Mouse (Mus musculus) ES-Bruce4 (cell line): ENCODE results near the gene Pde4d. TPM values are rescaled to one million over a fixed set of nuclear protein-coding genes. Genes with fewer than 3 reads are reported as not detected.
A peak's percentile ranks its signal among the peaks of the same experiment; 100 is the strongest.

Source experiments
- H3K27ac ChIP-seq: 2 replicates; pipeline ENCODE4 v1.5.1; 2012; ENCODE audit warnings: low read length, inconsistent platforms; ENCODE audit not compliant: insufficient read depth
- H3K27me3 ChIP-seq: 2 replicates; pipeline ENCODE4 v1.6.1; 2012; ENCODE audit warnings: mild to moderate bottlenecking, low read length, inconsistent platforms; ENCODE audit not compliant: control insufficient read depth, poor library complexity, insufficient read depth, severe bottlenecking
- H3K36me3 ChIP-seq: 2 replicates; pipeline ENCODE4 v1.6.1; 2012; ENCODE audit warnings: inconsistent platforms, mild to moderate bottlenecking, low read length, moderate library complexity; ENCODE audit not compliant: control insufficient read depth, poor library complexity, insufficient read depth, severe bottlenecking
- H3K4me1 ChIP-seq: one replicate; pipeline ENCODE4 v1.8.1; 2011; ENCODE audit warnings: low read length; ENCODE audit not compliant: control insufficient read depth, insufficient read depth
- H3K4me3 ChIP-seq: 2 replicates; pipeline ENCODE4 v1.5.1; 2011; ENCODE audit warnings: low read depth, mild to moderate bottlenecking, low read length
- H3K9ac ChIP-seq: 2 replicates; pipeline ENCODE4 v1.6.1; 2012; ENCODE audit warnings: low read depth, mild to moderate bottlenecking, inconsistent platforms; ENCODE audit not compliant: poor library complexity, severe bottlenecking
- H3K9me3 ChIP-seq: replicated peaks from 2 replicates; pipeline ENCODE4 v1.6.1; 2012; ENCODE audit warnings: mild to moderate bottlenecking, low read length, inconsistent platforms; ENCODE audit not compliant: control insufficient read depth, poor library complexity, insufficient read depth, severe bottlenecking
- CTCF ChIP-seq: IDR thresholded peaks from one replicate; pipeline ENCODE4 v1.8.1; 2011; ENCODE audit warnings: low read depth, low read length
- EP300 ChIP-seq: IDR thresholded peaks from 2 replicates; pipeline ENCODE4 v1.6.1; 2011; ENCODE audit warnings: low read depth, low read length; ENCODE audit not compliant: insufficient read depth
- POLR2A ChIP-seq: IDR thresholded peaks from one replicate; pipeline ENCODE4 v1.8.1; 2011; ENCODE audit warnings: low read length; ENCODE audit not compliant: insufficient read depth
- polyA plus RNA-seq: library from polyadenylated mRNA; stranded (reverse); fragments of >200 nt; gene quantifications from 2 replicates; pipeline ENCODE4 v1.2.4, GENCODE M21; 2011; ENCODE audit warnings: low read depth; ENCODE audit not compliant: missing spikeins, insufficient read depth, insufficient read length

Gene Pde4d
- polyA plus RNA-seq, 1 experiment, result 5.0 TPM

GRCm38 (mm10) chr13:109096654-109097053 lies 646.9 kb downstream of the Pde4d start:
- H3K27ac ChIP-seq, result no peak overlapping the region
- TF ChIP-seq EP300, result no peak
- TF ChIP-seq CTCF, result no peak
- TF ChIP-seq POLR2A, result no peak
- no peaks in the 10 kb centered on the region for H3K9me3 ChIP-seq
- no peaks in the 10 kb centered on the region for H3K36me3 ChIP-seq
- no peaks in the 10 kb centered on the region for H3K4me1 ChIP-seq
- H3K4me3 ChIP-seq, result no peak overlapping the region
- H3K27me3 ChIP-seq, result no peaks in the 10 kb centered on the region; the same call in 1 of the 2 replicates
- H3K9ac ChIP-seq, result no peak overlapping the region

- TF ChIP-seq EP300 (no peak), POLR2A (no peak), CTCF (no peak)
- H3K9ac ChIP-seq, result no peak overlapping the region
- H3K9me3 ChIP-seq, result no peaks in the 10 kb centered on the region
- H3K27me3 ChIP-seq, result no peaks in the 10 kb centered on the region
- no peak overlapping the region for H3K27ac ChIP-seq
- H3K4me1 ChIP-seq, result no peaks in the 10 kb centered on the region
- no peaks in the 10 kb centered on the region for H3K36me3 ChIP-seq
- peak overlapping the region; percentile 26; the same call in 1 of the 2 replicates for H3K4me3 ChIP-seq
Measured at GRCm38 (mm10) chr13:109116004-109116341, 666.2 kb downstream of the Pde4d start.

- peak overlapping the region; percentile 48 for H3K4me3 ChIP-seq
- no peaks in the 10 kb centered on the region for H3K9me3 ChIP-seq
- no peak for TF ChIP-seq EP300
- TF ChIP-seq POLR2A, result no peak
- no peak for TF ChIP-seq CTCF
- H3K36me3 ChIP-seq, result no peaks in the 10 kb centered on the region
- no peaks in the 10 kb centered on the region for H3K27me3 ChIP-seq
- H3K27ac ChIP-seq, result no peak overlapping the region
- H3K9ac ChIP-seq, result peak overlapping the region; percentile 30; the same call in 1 of the 2 replicates
- no peaks in the 10 kb centered on the region for H3K4me1 ChIP-seq
Measured at GRCm38 (mm10) chr13:109116342-109117201, 666.8 kb downstream of the Pde4d start.

GRCm38 (mm10) chr13:109117210-109117791 lies 667.6 kb downstream of the Pde4d start:
- Histone ChIP-seq H3K27ac (no peak overlapping the region), H3K4me3 (no peak overlapping the region), H3K36me3 (no peaks in the 10 kb centered on the region), H3K27me3 (no peaks in the 10 kb centered on the region), H3K9me3 (no peaks in the 10 kb centered on the region), H3K9ac (no peak overlapping the region), H3K4me1 (no peaks in the 10 kb centered on the region)
- TF ChIP-seq CTCF, result no peak
- no peak for TF ChIP-seq POLR2A
- no peak for TF ChIP-seq EP300

- TF ChIP-seq EP300 (no peak), CTCF (no peak), POLR2A (no peak)
- H3K4me3 ChIP-seq, result no peak overlapping the region
- H3K9ac ChIP-seq, result no peak overlapping the region
- H3K36me3 ChIP-seq, result no peaks in the 10 kb centered on the region
- H3K9me3 ChIP-seq, result no peaks in the 10 kb centered on the region
- H3K27me3 ChIP-seq, result no peaks in the 10 kb centered on the region
- H3K4me1 ChIP-seq, result no peaks in the 10 kb centered on the region
- H3K27ac ChIP-seq, result no peak overlapping the region
Measured at GRCm38 (mm10) chr13:109118296-109118800, 668.6 kb downstream of the Pde4d start.

- TF ChIP-seq CTCF (no peak), EP300 (no peak), POLR2A (no peak)
- H3K4me3 ChIP-seq, result no peak overlapping the region
- no peaks in the 10 kb centered on the region for H3K4me1 ChIP-seq
- H3K9ac ChIP-seq, result no peak overlapping the region
- H3K27me3 ChIP-seq, result no peaks in the 10 kb centered on the region
- no peaks in the 10 kb centered on the region for H3K36me3 ChIP-seq
- H3K9me3 ChIP-seq, result no peaks in the 10 kb centered on the region
- no peak overlapping the region for H3K27ac ChIP-seq
Measured at GRCm38 (mm10) chr13:109121867-109122266, 672.1 kb downstream of the Pde4d start.
